Mouse (Mus musculus): ENCODE measurements at regions not wholly inside any gene's neighbourhood (a gene's known extent, or its start where the extent isn't known, plus 50 kb on each side); places are given as distances from the start of the nearest gene placed in this dataset.

- no peak overlapping the region for H3K4me3 ChIP-seq
- intact Hi-C loops (cut with DNase I): no loop called here
- no peak for DNase-seq (ENCODE audit: extremely low spot score in 1 of 2, low spot score in 2 of 2)
- TF ChIP-seq CTCF (IDR thresholded peaks at IDR 0.05): no peak
- H3K27ac ChIP-seq: no peak overlapping the region
Observed at GRCm38 (mm10) chr12:94364269-94364668, 1327.8 kb upstream of the Flrt2 start.

- no peak overlapping the region for H3K4me3 ChIP-seq
- no peak for DNase-seq (ENCODE audit: extremely low spot score in 1 of 2, low spot score in 2 of 2)
- intact Hi-C loops (cut with DNase I): no loop called here
- H3K27ac ChIP-seq: no peak overlapping the region
- no peak for TF ChIP-seq CTCF (IDR thresholded peaks at IDR 0.05)
Observed at GRCm38 (mm10) chr12:94399991-94400390, 1292.0 kb upstream of the Flrt2 start.

GRCm38 (mm10) chr12:94420918-94421317 lies 1271.1 kb upstream of the Flrt2 start:
- Histone ChIP-seq H3K4me3 (no peak overlapping the region), H3K27ac (no peak overlapping the region)
- no peak for TF ChIP-seq CTCF (IDR thresholded peaks at IDR 0.05)
- intact Hi-C loops (cut with DNase I): no loop called here
- no peak for DNase-seq (ENCODE audit: extremely low spot score in 1 of 2, low spot score in 2 of 2)

- no peak for DNase-seq (ENCODE audit: extremely low spot score in 1 of 2, low spot score in 2 of 2)
Observed at GRCm38 (mm10) chr12:94421743-94422142, 1270.3 kb upstream of the Flrt2 start.

GRCm38 (mm10) chr12:94424340-94424981 lies 1267.6 kb upstream of the Flrt2 start:
- intact Hi-C loops (cut with DNase I): no loop called here
- no peak for TF ChIP-seq CTCF (IDR thresholded peaks at IDR 0.05)

More at GRCm38 (mm10) chr12:94421743-94422142, 1270.3 kb upstream of the Flrt2 start:
- no peak overlapping the region for H3K4me3 ChIP-seq
- intact Hi-C loops (cut with DNase I): no loop called here
- no peak for TF ChIP-seq CTCF (IDR thresholded peaks at IDR 0.05)
- no peak overlapping the region for H3K27ac ChIP-seq

GRCm38 (mm10) chr12:94449517-94449916 lies 1242.5 kb upstream of the Flrt2 start:
- no peak for TF ChIP-seq CTCF (IDR thresholded peaks at IDR 0.05)
- intact Hi-C loops (cut with DNase I): no loop called here
- no peak overlapping the region for H3K4me3 ChIP-seq
- no peak overlapping the region for H3K27ac ChIP-seq
- DNase-seq (ENCODE audit: extremely low spot score in 1 of 2, low spot score in 2 of 2): no peak

More at GRCm38 (mm10) chr12:94424340-94424981, 1267.6 kb upstream of the Flrt2 start:
- Histone ChIP-seq H3K4me3 (no peak overlapping the region), H3K27ac (no peak overlapping the region)
- no peak for DNase-seq (ENCODE audit: extremely low spot score in 1 of 2, low spot score in 2 of 2)

- H3K27ac ChIP-seq: no peak overlapping the region
- no peak for DNase-seq (ENCODE audit: extremely low spot score in 1 of 2, low spot score in 2 of 2)
- intact Hi-C loops (cut with DNase I): no loop called here
Observed at GRCm38 (mm10) chr12:94468027-94468426, 1224.0 kb upstream of the Flrt2 start.

GRCm38 (mm10) chr12:94468609-94469008 lies 1223.4 kb upstream of the Flrt2 start:
- intact Hi-C loops (cut with DNase I): no loop called here
- DNase-seq (ENCODE audit: extremely low spot score in 1 of 2, low spot score in 2 of 2): no peak

More at GRCm38 (mm10) chr12:94468027-94468426, 1224.0 kb upstream of the Flrt2 start:
- no peak overlapping the region for H3K4me3 ChIP-seq
- no peak for TF ChIP-seq CTCF (IDR thresholded peaks at IDR 0.05)

GRCm38 (mm10) chr12:94469850-94470249 lies 1222.2 kb upstream of the Flrt2 start:
- no peak for DNase-seq (ENCODE audit: extremely low spot score in 1 of 2, low spot score in 2 of 2)
- H3K4me3 ChIP-seq: no peak overlapping the region
- intact Hi-C loops (cut with DNase I): no loop called here
- no peak for TF ChIP-seq CTCF (IDR thresholded peaks at IDR 0.05)
- H3K27ac ChIP-seq: no peak overlapping the region

More at GRCm38 (mm10) chr12:94468609-94469008, 1223.4 kb upstream of the Flrt2 start:
- Histone ChIP-seq H3K27ac (no peak overlapping the region), H3K4me3 (no peak overlapping the region)
- TF ChIP-seq CTCF (IDR thresholded peaks at IDR 0.05): no peak

- no peak for DNase-seq (ENCODE audit: extremely low spot score in 1 of 2, low spot score in 2 of 2)
- H3K4me3 ChIP-seq: no peak overlapping the region
- intact Hi-C loops (cut with DNase I): no loop called here
- no peak overlapping the region for H3K27ac ChIP-seq
- TF ChIP-seq CTCF (IDR thresholded peaks at IDR 0.05): no peak
Observed at GRCm38 (mm10) chr12:94470981-94471380, 1221.0 kb upstream of the Flrt2 start.

- TF ChIP-seq CTCF (IDR thresholded peaks at IDR 0.05): no peak
- intact Hi-C loops (cut with DNase I): no loop called here
- Histone ChIP-seq H3K27ac (no peak overlapping the region), H3K4me3 (no peak overlapping the region)
- DNase-seq (ENCODE audit: extremely low spot score in 1 of 2, low spot score in 2 of 2): no peak
Observed at GRCm38 (mm10) chr12:94488721-94489120, 1203.3 kb upstream of the Flrt2 start.

GRCm38 (mm10) chr12:94508099-94508498 lies 1183.9 kb upstream of the Flrt2 start:
- intact Hi-C loops (cut with DNase I): no loop called here
- no peak for TF ChIP-seq CTCF (IDR thresholded peaks at IDR 0.05)
- Histone ChIP-seq H3K4me3 (no peak overlapping the region), H3K27ac (no peak overlapping the region)
- no peak for DNase-seq (ENCODE audit: extremely low spot score in 1 of 2, low spot score in 2 of 2)

GRCm38 (mm10) chr12:94509855-94510254 lies 1182.2 kb upstream of the Flrt2 start:
- no peak for TF ChIP-seq CTCF (IDR thresholded peaks at IDR 0.05)
- DNase-seq (ENCODE audit: extremely low spot score in 1 of 2, low spot score in 2 of 2): peak; percentile 8 to 17
- intact Hi-C loops (cut with DNase I): no loop called here
- Histone ChIP-seq H3K27ac (no peak overlapping the region), H3K4me3 (no peak overlapping the region)
